Mouse (Mus musculus) hindbrain, embryonic 16.5 days (tissue): ENCODE data around the gene Vasp. TPM values are rescaled to one million over a fixed set of nuclear protein-coding genes. Genes with fewer than 3 reads are reported as not detected.
A peak's percentile ranks its signal among the peaks of the same experiment; 100 is the strongest.

Source experiments
- ATAC-seq: fragments of 200-750 bp; cut with Nextera tagmentation; 2 replicates; pipeline ENCODE4 v1.8.0; 2017; ENCODE audit warnings: moderate TSS enrichment, moderate library complexity
- H3K27ac ChIP-seq: fragments of 300-500 bp; sonication (generic); 2 replicates; pipeline ENCODE4 v1.5.1; 2014; ENCODE audit warnings: low read depth, mild to moderate bottlenecking, control low read depth, low read length, moderate library complexity
- H3K27me3 ChIP-seq: fragments of 300-500 bp; sonication (generic); replicated peaks from 2 replicates; pipeline ENCODE4 v1.6.1; 2014; ENCODE audit warnings: low read length; ENCODE audit not compliant: control insufficient read depth, insufficient read depth
- H3K36me3 ChIP-seq: fragments of 300-500 bp; sonication (generic); 2 replicates; pipeline ENCODE4 v1.6.1; 2014; ENCODE audit warnings: mild to moderate bottlenecking, low read length, moderate library complexity, mixed read lengths; ENCODE audit not compliant: control insufficient read depth, insufficient read depth
- H3K4me1 ChIP-seq: fragments of 300-500 bp; sonication (generic); 2 replicates; pipeline ENCODE4 v1.6.1; 2014; ENCODE audit warnings: low read depth, low read length; ENCODE audit not compliant: control insufficient read depth, insufficient read depth
- H3K4me2 ChIP-seq: fragments of 300-500 bp; sonication (generic); 2 replicates; pipeline ENCODE4 v1.6.1; 2014; ENCODE audit warnings: mild to moderate bottlenecking, low read length, control low read depth, moderate library complexity
- H3K4me3 ChIP-seq: fragments of 300-500 bp; sonication (generic); 2 replicates; pipeline ENCODE4 v1.5.1; 2014; ENCODE audit warnings: mild to moderate bottlenecking, low read length, control low read depth, moderate library complexity
- H3K9ac ChIP-seq: fragments of 300-500 bp; sonication (generic); 2 replicates; pipeline ENCODE4 v1.6.1; 2014; ENCODE audit warnings: low read depth, mild to moderate bottlenecking, control low read depth, low read length, moderate library complexity
- H3K9me3 ChIP-seq: fragments of 300-500 bp; sonication (generic); 2 replicates; pipeline ENCODE4 v1.6.1; 2014; ENCODE audit warnings: mild to moderate bottlenecking, low read length, moderate library complexity; ENCODE audit not compliant: control insufficient read depth
- WGBS: fragments of 180-500 bp; shearing (Covaris S2); extraction: QIAGEN DNeasy Blood & Tissue Kit; methylation state at CpG from one replicate; pipeline ENCODE4 v1.1.7; 2014; 5-methylcytosine and 5-hydroxymethylcytosine counted together
- polyA plus RNA-seq: library from polyadenylated mRNA; unstranded; fragments of >200 nt; fragmentation: Nextera tagmentation; extraction: Ambion mirVana; gene quantifications from 2 replicates; pipeline ENCODE4 v1.2.1, GENCODE M21; 2015

Gene Vasp
- 39.9 and 42.9 TPM in 2 replicates for polyA plus RNA-seq

DNA sequence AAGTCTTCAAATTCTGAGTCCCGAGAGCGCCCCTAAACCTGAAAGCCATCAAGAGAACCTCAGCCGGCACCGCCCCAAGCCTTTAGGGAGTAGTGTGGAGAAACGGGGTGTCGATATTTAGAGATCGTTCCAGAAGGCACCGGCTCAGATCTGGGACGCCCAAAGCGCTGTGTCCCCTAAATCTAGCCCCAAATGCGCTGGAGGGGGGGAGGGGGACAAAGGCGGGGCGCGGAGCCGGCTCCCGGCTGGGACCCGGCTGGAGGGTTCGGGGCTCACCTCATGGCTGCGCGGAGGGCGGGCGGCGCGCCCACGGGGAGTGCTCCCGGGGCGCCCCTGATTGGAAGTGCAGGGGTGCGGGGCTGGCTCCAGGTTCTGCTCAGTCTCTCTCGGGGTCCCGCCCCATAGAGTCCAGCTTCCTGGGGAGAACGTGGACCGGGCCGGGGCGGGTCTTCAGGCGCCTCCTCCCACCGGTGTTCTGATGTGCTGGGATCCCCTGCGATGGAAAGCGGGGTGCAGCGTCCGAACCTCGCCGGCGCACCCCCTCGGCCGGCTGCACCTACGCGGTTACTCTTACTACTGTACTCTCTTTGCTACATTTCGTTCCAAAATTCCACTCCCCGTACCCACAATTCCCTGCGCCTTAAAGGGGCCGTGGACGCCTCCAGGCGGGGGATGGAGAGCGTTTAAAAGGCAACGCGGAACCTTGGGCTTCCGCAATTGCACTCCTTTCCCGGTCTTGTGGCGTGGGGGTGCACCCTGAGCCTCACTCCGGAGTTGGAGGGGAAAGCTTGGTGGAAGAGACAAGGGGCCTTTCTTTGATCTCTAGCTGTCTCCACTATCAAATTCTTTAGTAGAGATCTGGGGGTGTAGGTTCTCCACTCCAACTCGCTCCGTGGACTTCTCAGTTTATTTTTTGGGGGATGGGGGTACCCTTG, at the start of gene Vasp:
Gene Vasp (minus strand): TSS at position 580 of the 935 bp plus-strand sequence.
- Histone ChIP-seq H3K27ac (peak within 1 kb of the TSS; percentile 89), H3K9me3 (no peaks in the 10 kb centered on the region), H3K36me3 (no peaks in the 10 kb centered on the region), H3K9ac (peak within 1 kb of the TSS; percentile 86), H3K4me1 (peaks cover 20% of the 10 kb centered on the region), H3K4me3 (peak within 1 kb of the TSS; percentile 84), H3K27me3 (no peaks in the 10 kb centered on the region), H3K4me2 (peak within 1 kb of the TSS; percentile 98)
- under 1% methylated on average over 49 of the region's 62 CpGs for WGBS
- ATAC-seq = peak; percentile 85

DNA sequence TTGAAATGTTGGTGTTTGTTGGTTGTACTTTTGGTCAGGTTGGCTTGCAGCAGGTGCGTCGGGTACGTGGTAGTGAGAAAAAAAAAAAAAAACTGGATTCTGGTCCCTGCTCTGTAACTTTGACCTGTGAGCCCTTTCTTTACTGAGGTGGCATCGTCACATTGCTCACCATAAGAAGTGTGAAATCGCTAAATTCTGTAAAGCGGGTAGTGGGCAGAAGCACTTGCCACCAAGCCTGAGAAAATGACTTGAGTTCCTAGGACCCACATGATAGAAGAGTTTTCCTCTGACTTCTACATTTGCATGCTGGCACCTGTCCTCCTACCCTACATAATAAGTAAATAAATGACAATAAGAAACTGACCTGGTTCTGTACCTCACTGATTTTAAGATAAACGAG, 49.0 kb upstream of the Vasp start:
- H3K9ac ChIP-seq = peak overlapping the region; percentile 60
- peak overlapping the region; percentile 91 for H3K4me2 ChIP-seq
- WGBS = 37% methylated on average over 7 of the region's 7 CpGs
- no peaks in the 10 kb centered on the region for H3K9me3 ChIP-seq
- peaks cover 12% of the 10 kb centered on the region for H3K4me1 ChIP-seq
- no peak for ATAC-seq
- no peak overlapping the region for H3K27ac ChIP-seq
- H3K36me3 ChIP-seq = no peaks in the 10 kb centered on the region
- no peaks in the 10 kb centered on the region for H3K27me3 ChIP-seq
- H3K4me3 ChIP-seq = peak overlapping the region; percentile 62

DNA sequence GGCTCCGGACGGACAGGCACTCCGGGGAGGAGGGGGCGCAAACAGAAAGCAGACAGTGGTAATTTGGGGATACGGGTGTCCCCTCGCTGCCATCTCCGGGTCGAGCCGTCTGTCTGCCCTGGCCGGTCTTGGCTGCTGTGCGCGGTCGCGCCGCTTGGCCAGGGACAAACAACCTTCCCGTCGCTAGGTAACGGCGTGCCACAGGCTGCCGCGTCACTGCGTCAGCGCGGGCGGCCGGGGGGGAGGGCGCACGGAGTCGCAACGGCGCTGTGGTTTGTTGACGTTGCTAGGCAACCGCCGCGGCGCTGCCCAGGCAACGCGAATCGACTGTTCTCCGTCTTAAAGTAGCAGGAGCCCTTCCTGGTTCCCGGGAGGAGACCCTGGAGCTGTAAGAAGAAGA, 48.3 kb upstream of the Vasp start:
- H3K4me2 ChIP-seq = peak overlapping the region; percentile 91
- H3K27me3 ChIP-seq = no peaks in the 10 kb centered on the region
- H3K9ac ChIP-seq = peak overlapping the region; percentile 68
- H3K4me1 ChIP-seq = peaks cover 12% of the 10 kb centered on the region
- WGBS = under 1% methylated on average over 41 of the region's 41 CpGs
- no peaks in the 10 kb centered on the region for H3K9me3 ChIP-seq
- peak; percentile 95 for ATAC-seq
- H3K36me3 ChIP-seq = no peaks in the 10 kb centered on the region
- H3K4me3 ChIP-seq = peak overlapping the region; percentile 62
- H3K27ac ChIP-seq = 0 out of 2 replicates have a peak overlapping the region, but pooled peaks have one; percentile 47

DNA sequence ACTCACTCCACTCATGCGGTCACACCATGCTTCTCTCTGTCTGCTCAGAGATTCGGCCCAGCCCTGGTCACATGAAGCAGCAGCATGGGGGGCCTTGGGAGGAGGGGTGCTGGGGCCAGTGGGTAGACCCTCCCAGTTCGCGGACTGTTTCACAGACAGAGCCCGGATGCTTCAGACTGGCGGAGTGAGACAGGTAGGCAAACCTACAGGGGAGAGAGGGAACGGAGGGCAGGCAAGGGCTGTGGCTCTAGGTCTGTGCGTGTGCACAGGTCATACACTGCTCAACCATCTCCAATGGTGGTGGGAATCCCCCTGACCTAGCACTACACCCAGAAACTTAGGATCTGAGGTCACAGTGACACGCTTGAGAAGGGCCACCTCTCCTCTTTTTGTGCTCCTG, 47.8 kb upstream of the Vasp start:
- Histone ChIP-seq H3K4me1 (peaks cover 12% of the 10 kb centered on the region), H3K36me3 (no peaks in the 10 kb centered on the region), H3K27me3 (no peaks in the 10 kb centered on the region), H3K4me3 (peak overlapping the region; percentile 62), H3K27ac (0 out of 2 replicates have a peak overlapping the region, but pooled peaks have one; percentile 47), H3K4me2 (peak overlapping the region; percentile 91), H3K9ac (peak overlapping the region; percentile 68), H3K9me3 (no peaks in the 10 kb centered on the region)
- 26% methylated on average over 9 of the region's 9 CpGs for WGBS
- ATAC-seq = peak; percentile 71

DNA sequence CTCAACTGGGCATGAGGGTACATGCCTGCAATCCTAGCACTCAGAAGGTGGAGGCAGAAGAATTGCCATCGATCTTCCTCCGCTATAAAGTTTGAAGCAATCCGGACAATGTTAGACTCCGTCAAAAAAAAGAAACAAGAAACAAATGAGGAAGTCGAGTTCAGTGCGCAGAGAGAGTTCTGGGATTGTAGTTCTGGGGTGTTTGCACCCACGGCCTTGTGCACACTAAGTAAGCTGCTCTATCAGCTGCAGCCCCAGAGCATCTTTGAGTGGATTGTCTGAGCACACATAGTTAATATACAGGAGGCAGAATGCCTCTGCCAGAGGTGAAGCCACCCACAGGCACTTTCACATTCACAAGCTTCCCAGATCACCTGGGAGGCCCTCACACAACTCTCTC, 47.1 kb upstream of the Vasp start:
- no peak for ATAC-seq
- peaks cover 12% of the 10 kb centered on the region for H3K4me1 ChIP-seq
- no peak overlapping the region for H3K27ac ChIP-seq
- no peak overlapping the region for H3K4me3 ChIP-seq
- no peaks in the 10 kb centered on the region for H3K36me3 ChIP-seq
- H3K9me3 ChIP-seq = no peaks in the 10 kb centered on the region
- WGBS = 78% methylated on average over 7 of the region's 7 CpGs
- no peak overlapping the region for H3K4me2 ChIP-seq
- H3K9ac ChIP-seq = no peak overlapping the region
- no peaks in the 10 kb centered on the region; the same call in 1 of the 2 replicates for H3K27me3 ChIP-seq

DNA sequence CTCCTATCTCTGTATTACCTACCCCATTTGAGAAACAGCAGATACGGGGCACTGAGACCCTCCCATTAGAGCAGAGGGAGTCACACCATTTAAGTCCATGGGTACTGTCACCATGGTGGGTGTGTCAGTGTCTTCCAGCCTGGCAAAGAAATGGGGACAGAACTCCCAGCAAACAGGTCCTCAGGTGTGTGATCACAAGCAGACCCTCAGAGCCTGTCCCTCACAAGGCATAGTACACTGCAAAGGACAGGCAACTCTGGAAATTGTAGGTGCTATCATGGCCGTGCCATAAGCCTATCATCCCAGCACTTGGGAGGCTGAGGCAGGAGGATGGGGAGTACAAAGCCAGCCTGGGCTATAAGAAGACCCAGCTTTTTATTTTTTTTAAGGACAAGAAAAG, 46.6 kb upstream of the Vasp start:
- peaks cover 12% of the 10 kb centered on the region for H3K4me1 ChIP-seq
- 80% methylated on average over 2 of the region's 2 CpGs for WGBS

DNA sequence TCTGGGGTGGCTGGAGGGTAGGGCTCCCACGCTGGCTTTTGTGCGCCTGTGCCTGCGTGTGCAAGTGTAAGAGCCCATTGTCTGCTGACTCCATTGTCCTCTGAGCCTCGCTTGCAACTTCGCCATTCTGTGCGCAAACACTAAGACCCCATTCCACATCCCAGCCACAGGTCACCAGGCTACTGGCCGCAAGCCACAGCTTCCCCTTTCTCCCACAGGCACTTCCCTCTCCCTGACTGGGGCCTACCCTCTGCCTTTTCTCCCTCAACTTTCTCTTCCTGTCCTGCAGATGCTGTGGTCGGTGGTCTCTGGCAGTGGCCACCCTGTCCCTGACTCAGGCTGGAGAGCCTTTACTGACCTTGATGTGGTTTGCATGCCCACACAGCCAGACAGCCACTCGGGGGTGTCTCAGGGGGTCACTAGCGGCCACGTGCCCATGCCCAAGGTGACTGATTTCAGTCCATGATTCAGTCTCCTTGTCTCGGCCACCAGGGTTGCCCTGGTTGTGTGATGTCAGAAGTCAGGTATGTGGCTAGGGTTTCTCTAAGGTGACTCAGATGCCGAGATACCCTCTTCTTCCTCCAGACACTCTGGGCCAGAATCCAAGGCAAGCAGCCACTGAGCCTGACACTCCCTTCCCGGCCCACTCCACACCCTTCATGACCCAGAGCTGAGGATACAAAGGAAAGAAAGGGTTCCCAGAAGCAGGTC, 45.0 kb upstream of the Vasp start:
- H3K27me3 ChIP-seq = peaks cover 2% of the 10 kb centered on the region; the same call in 1 of the 2 replicates
- H3K9me3 ChIP-seq = no peaks in the 10 kb centered on the region
- no peak overlapping the region for H3K4me2 ChIP-seq
- H3K36me3 ChIP-seq = no peaks in the 10 kb centered on the region
- 37% methylated on average over 14 of the region's 14 CpGs for WGBS
- H3K4me3 ChIP-seq = no peak overlapping the region
- no peak for ATAC-seq
- H3K27ac ChIP-seq = no peak overlapping the region
- H3K9ac ChIP-seq = no peak overlapping the region
- peaks cover 12% of the 10 kb centered on the region for H3K4me1 ChIP-seq

More for the DNA sequence above, 46.6 kb upstream of the Vasp start:
- Histone ChIP-seq H3K27me3 (no peaks in the 10 kb centered on the region; the same call in 1 of the 2 replicates), H3K9ac (no peak overlapping the region), H3K9me3 (no peaks in the 10 kb centered on the region), H3K36me3 (no peaks in the 10 kb centered on the region), H3K4me2 (no peak overlapping the region), H3K4me3 (no peak overlapping the region), H3K27ac (no peak overlapping the region)
- ATAC-seq = no peak

DNA sequence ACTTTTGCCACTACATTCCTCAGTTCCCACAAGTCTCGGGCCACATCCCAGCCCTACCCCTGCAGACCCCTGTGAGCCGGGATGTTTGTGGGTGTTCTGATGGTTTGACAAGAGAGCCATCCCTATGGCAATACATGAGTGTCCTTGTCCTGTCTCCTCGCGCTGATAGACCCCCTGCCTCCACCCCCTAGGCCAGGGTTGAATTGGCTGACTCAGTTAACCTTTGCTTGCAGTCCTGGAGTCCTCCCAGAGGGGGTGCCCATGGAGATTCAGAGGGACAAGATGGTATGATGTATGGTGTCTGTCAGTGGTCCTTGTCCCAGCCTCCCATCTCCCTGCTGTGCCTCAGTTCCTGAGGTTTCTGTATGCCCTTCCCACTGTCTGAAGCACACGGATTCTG, 42.4 kb upstream of the Vasp start:
- Histone ChIP-seq H3K4me1 (peaks cover 11% of the 10 kb centered on the region), H3K36me3 (no peaks in the 10 kb centered on the region), H3K9ac (no peak overlapping the region), H3K4me3 (no peak overlapping the region), H3K27ac (no peak overlapping the region), H3K4me2 (no peak overlapping the region), H3K9me3 (no peaks in the 10 kb centered on the region), H3K27me3 (peaks cover 2% of the 10 kb centered on the region; the same call in 1 of the 2 replicates)
- ATAC-seq = no peak
- 47% methylated on average over 5 of the region's 5 CpGs for WGBS

DNA sequence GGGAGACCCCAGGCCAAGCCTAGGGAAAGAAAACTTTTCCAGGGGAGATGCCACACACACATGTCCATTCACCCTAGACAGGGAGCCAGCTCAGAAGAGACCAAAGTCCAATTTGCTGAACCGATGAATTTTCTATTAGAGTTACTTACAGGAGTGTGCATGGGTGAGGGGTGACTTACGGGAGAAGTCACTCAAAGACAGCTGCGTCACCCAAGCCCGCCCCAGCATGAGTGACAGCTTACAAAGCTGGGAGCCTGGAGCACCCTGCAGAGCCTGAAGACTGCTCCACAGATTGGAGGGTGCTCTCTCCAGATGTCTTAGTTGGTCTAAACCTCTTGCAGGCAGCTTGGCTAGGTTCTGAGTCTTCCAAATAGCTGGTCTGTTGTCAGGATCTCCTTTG, 40.4 kb upstream of the Vasp start:
- no peak overlapping the region for H3K4me3 ChIP-seq
- no peak for ATAC-seq
- H3K9me3 ChIP-seq = no peaks in the 10 kb centered on the region
- H3K4me2 ChIP-seq = no peak overlapping the region
- WGBS = 33% methylated on average over 4 of the region's 4 CpGs
- peaks cover 24% of the 10 kb centered on the region for H3K4me1 ChIP-seq
- no peak overlapping the region for H3K9ac ChIP-seq
- no peak overlapping the region for H3K27ac ChIP-seq
- peaks cover 8% of the 10 kb centered on the region for H3K27me3 ChIP-seq
- H3K36me3 ChIP-seq = no peaks in the 10 kb centered on the region
